Comparison of ENCODE assay signal across 9 mouse cellular contexts in genomic region chr5:120514754-120515153, GRCm38 (mm10). TPM values are rescaled to one million over a fixed set of nuclear protein-coding genes. Genes with fewer than 3 reads are reported as not detected.
DNase-seq lines count a peak whose midpoint lies in the region; ATAC-seq and TF ChIP-seq lines count a peak whose summit lies in the region.
"Had no signal": no experiment of that assay in that cellular context is flagged by ENCODE, and none has a peak within 500 bp of the region (broad histone marks: within the 10 kb centered on the region; RNA-seq: fewer than 3 reads in every experiment).

No protein-coding gene starts in this region.

- H3K27ac ChIP-seq in kidney, adult 2 months (ENCODE audit: insufficient read depth, low read depth, low read length): peak overlapping the region; percentile 37
- peak overlapping the region; percentile 69 for H3K27ac ChIP-seq in lung, embryonic 15.5 days
- H3K27ac ChIP-seq: liver, embryonic 14.5 days had no signal

- no peak overlapping the region for H3K4me3 ChIP-seq in kidney, adult 2 months (ENCODE audit: insufficient read depth, low read depth, low read length)
- H3K4me3 ChIP-seq in lung, embryonic 15.5 days: no peak overlapping the region

- no peak for TF ChIP-seq CTCF in kidney, adult 2 months (conservative IDR thresholded peaks at IDR 0.05; ENCODE audit: insufficient read depth, insufficient read length, low read depth, low read length)

- no peaks in the 10 kb centered on the region for H3K27me3 ChIP-seq in kidney, adult 2 months (replicated peaks; ENCODE audit: control insufficient read depth, insufficient read depth, low read length)
- no peaks in the 10 kb centered on the region for H3K27me3 ChIP-seq in lung, embryonic 15.5 days

- intact Hi-C loops in heart, postnatal 36 days (cut with DNase I): loop anchor here (5.0 kb wide), 1 partner anchor 48 kb away; no protein-coding TSS in a partner anchor

- TF ChIP-seq POLR2A in kidney, adult 2 months (IDR thresholded peaks at IDR 0.05; ENCODE audit: low read depth, low read length): no peak

- H3K9ac ChIP-seq in lung, embryonic 15.5 days: no peak overlapping the region
- H3K9ac ChIP-seq: liver, embryonic 14.5 days had no signal

- H3K9me3 ChIP-seq in lung, embryonic 15.5 days: no peaks in the 10 kb centered on the region

- peak; percentile 44; the same call in 1 of the 2 replicates for ATAC-seq in lung, embryonic 15.5 days (ENCODE audit: borderline replicate concordance, extremely low read depth, low FRiP score, low TSS enrichment)
- ATAC-seq: forebrain, embryonic 16.5 days had no signal

- no peaks in the 10 kb centered on the region for H3K36me3 ChIP-seq in kidney, adult 2 months (ENCODE audit: control insufficient read depth, insufficient read depth, low read length)
- no peaks in the 10 kb centered on the region for H3K36me3 ChIP-seq in lung, embryonic 15.5 days

- WGBS in kidney, adult 2 months: 12% methylated on average over 4 of the region's 4 CpGs
- under 1% methylated on average over 4 of the region's 4 CpGs for WGBS in lung, embryonic 15.5 days

- H3K4me2 ChIP-seq in lung, embryonic 15.5 days: no peak overlapping the region; the same call in 1 of the 2 replicates

- peak; percentile 63 for DNase-seq in kidney, adult 2 months
- DNase-seq in kidney, adult 18-20 months: no peak
- DNase-seq in Muller cell, postnatal 12 days (ENCODE audit: inconsistent ontology term): peak; percentile 63
- peak; percentile 41 to 50 for DNase-seq in heart, postnatal 36 days
- no peak for DNase-seq in yolk sac, embryonic 10.5 days (ENCODE audit: low spot score)
- DNase-seq in cerebellum, postnatal 36 days: no peak

- peaks cover 43% of the 10 kb centered on the region for H3K4me1 ChIP-seq in kidney, adult 2 months (ENCODE audit: control insufficient read depth, insufficient read depth, low read length)
- peaks cover 45% of the 10 kb centered on the region for H3K4me1 ChIP-seq in lung, embryonic 15.5 days

RNA-seq across cellular contexts. Expression of gene Slc8b1, which starts 3.8 kb away (rescaled TPM):
- polyA plus RNA-seq in kidney, adult 2 months (2012; rRNA removed): 23.0 and 25.8 TPM in 2 replicates
- 10 to 100 TPM; 12.5 to 13.9 TPM for total RNA-seq in heart, postnatal 36 days (2021)
- polyA plus RNA-seq in lung, embryonic 15.5 days (2015; fragmentation: Nextera tagmentation; extraction: Ambion mirVana): 6.6 and 6.7 TPM in 2 replicates

RNA-seq across cellular contexts. Expression of gene Plbd2, which starts 11.3 kb away (rescaled TPM):
- 48.1 and 49.3 TPM in 2 replicates for polyA plus RNA-seq in kidney, adult 2 months (2012; rRNA removed)
- 10 to 100 TPM; 37.3 to 49.8 TPM for total RNA-seq in heart, postnatal 36 days (2021)
- 52.6 and 56.1 TPM in 2 replicates for polyA plus RNA-seq in lung, embryonic 15.5 days (2015; fragmentation: Nextera tagmentation; extraction: Ambion mirVana)

RNA-seq across cellular contexts. Expression of gene Sds, which starts 38.4 kb away (rescaled TPM):
- not detected in 2 replicates for polyA plus RNA-seq in kidney, adult 2 months (2012; rRNA removed)
- 1 to 10 TPM; 1.2 to 2.2 TPM for total RNA-seq in heart, postnatal 36 days (2021)
- polyA plus RNA-seq in lung, embryonic 15.5 days (2015; fragmentation: Nextera tagmentation; extraction: Ambion mirVana): not detected in 2 replicates
- polyA plus RNA-seq: forebrain, embryonic 16.5 days had no signal

RNA-seq across cellular contexts. Expression of gene Sdsl, which starts 42.1 kb away (rescaled TPM):
- 9.9 and 10.0 TPM in 2 replicates for polyA plus RNA-seq in kidney, adult 2 months (2012; rRNA removed)
- total RNA-seq in heart, postnatal 36 days (2021): 1 to 10 TPM; 8.3 to 9.1 TPM
- 7.3 and 7.6 TPM in 2 replicates for polyA plus RNA-seq in lung, embryonic 15.5 days (2015; fragmentation: Nextera tagmentation; extraction: Ambion mirVana)

Comparison
In these comparisons a context has a peak if more than half of its experiments do, and no peak if none do; other contexts are left out.
1. DNase-seq: peak in kidney, adult 2 months (single experiment), Muller cell, postnatal 12 days (single experiment) and heart, postnatal 36 days (2 of 2); none in kidney, adult 18-20 months (single experiment), yolk sac, embryonic 10.5 days (single experiment) and cerebellum, postnatal 36 days (0 of 2).